Mouse (Mus musculus): Measurements from ENCODE around the gene Fam19a1. TPM values are rescaled to one million over a fixed set of nuclear protein-coding genes. Genes with fewer than 3 reads are reported as not detected.

Gene Fam19a1
- polyA plus RNA-seq, 1 experiment from 2014 or later, result 1.6 TPM

GRCm38 (mm10) chr6:96595201-96595600 is 482.2 kb downstream of the Fam19a1 start:
- 92% methylated on average over 7 of the region's 10 CpGs for WGBS
- no peak overlapping the region for H3K4me3 ChIP-seq
- H3K36me3 ChIP-seq, result no peaks in the 10 kb centered on the region
- no peaks in the 10 kb centered on the region for H3K27me3 ChIP-seq
- H3K9ac ChIP-seq, result no peak overlapping the region
- no peaks in the 10 kb centered on the region for H3K9me3 ChIP-seq
- no peaks in the 10 kb centered on the region for H3K4me1 ChIP-seq
- ATAC-seq (ENCODE audit: borderline replicate concordance, extremely low read depth, low FRiP score, low TSS enrichment), result no peak
- H3K27ac ChIP-seq, result no peak overlapping the region
- no peak overlapping the region for H3K4me2 ChIP-seq

GRCm38 (mm10) chr6:96624196-96624595 is 511.2 kb downstream of the Fam19a1 start:
- no peak overlapping the region for H3K4me3 ChIP-seq
- 59% methylated on average over 1 of the region's 1 CpGs for WGBS
- H3K27ac ChIP-seq, result no peak overlapping the region
- H3K9me3 ChIP-seq, result no peaks in the 10 kb centered on the region
- H3K4me2 ChIP-seq, result no peak overlapping the region
- no peak overlapping the region for H3K9ac ChIP-seq
- no peak; the same call in 1 of the 2 replicates for ATAC-seq (ENCODE audit: borderline replicate concordance, extremely low read depth, low FRiP score, low TSS enrichment)
- H3K36me3 ChIP-seq, result no peaks in the 10 kb centered on the region
- no peaks in the 10 kb centered on the region for H3K27me3 ChIP-seq
- H3K4me1 ChIP-seq, result no peaks in the 10 kb centered on the region

GRCm38 (mm10) chr6:96631518-96631917 is 518.6 kb downstream of the Fam19a1 start:
- WGBS, result 87% methylated on average over 6 of the region's 6 CpGs
- no peaks in the 10 kb centered on the region for H3K36me3 ChIP-seq

GRCm38 (mm10) chr6:96632243-96632642 is 519.3 kb downstream of the Fam19a1 start:
- H3K36me3 ChIP-seq, result no peaks in the 10 kb centered on the region
- H3K9ac ChIP-seq, result no peak overlapping the region
- H3K4me2 ChIP-seq, result no peak overlapping the region
- H3K9me3 ChIP-seq, result no peaks in the 10 kb centered on the region
- H3K27ac ChIP-seq, result no peak overlapping the region
- no peak overlapping the region for H3K4me3 ChIP-seq
- 63% methylated on average over 3 of the region's 3 CpGs for WGBS
- H3K27me3 ChIP-seq, result no peaks in the 10 kb centered on the region
- no peak for ATAC-seq (ENCODE audit: borderline replicate concordance, extremely low read depth, low FRiP score, low TSS enrichment)
- H3K4me1 ChIP-seq, result no peaks in the 10 kb centered on the region

More at GRCm38 (mm10) chr6:96631518-96631917, 518.6 kb downstream of the Fam19a1 start:
- no peak overlapping the region for H3K4me3 ChIP-seq
- no peak overlapping the region for H3K4me2 ChIP-seq
- H3K4me1 ChIP-seq, result no peaks in the 10 kb centered on the region
- no peaks in the 10 kb centered on the region for H3K27me3 ChIP-seq
- no peak for ATAC-seq (ENCODE audit: borderline replicate concordance, extremely low read depth, low FRiP score, low TSS enrichment)
- no peaks in the 10 kb centered on the region for H3K9me3 ChIP-seq
- no peak overlapping the region for H3K9ac ChIP-seq
- no peak overlapping the region for H3K27ac ChIP-seq

- Histone ChIP-seq H3K27ac (peak overlapping the region; percentile 55; the same call in 1 of the 2 replicates), H3K9ac (no peak overlapping the region), H3K4me3 (no peak overlapping the region), H3K36me3 (no peaks in the 10 kb centered on the region), H3K4me1 (no peaks in the 10 kb centered on the region), H3K27me3 (no peaks in the 10 kb centered on the region), H3K9me3 (no peaks in the 10 kb centered on the region), H3K4me2 (no peak overlapping the region)
- WGBS, result 26% methylated on average over 2 of the region's 2 CpGs
- ATAC-seq (ENCODE audit: borderline replicate concordance, extremely low read depth, low FRiP score, low TSS enrichment), result peak; percentile 94
These were observed 522.7 kb downstream of the Fam19a1 start for GRCm38 (mm10) chr6:96635663-96636062.

- H3K9me3 ChIP-seq, result no peaks in the 10 kb centered on the region
- H3K4me1 ChIP-seq, result no peaks in the 10 kb centered on the region
- H3K4me2 ChIP-seq, result no peak overlapping the region
- no peak overlapping the region for H3K27ac ChIP-seq
- 87% methylated on average over 2 of the region's 2 CpGs for WGBS
- no peak overlapping the region for H3K9ac ChIP-seq
- no peaks in the 10 kb centered on the region for H3K36me3 ChIP-seq
- no peaks in the 10 kb centered on the region for H3K27me3 ChIP-seq
- no peak overlapping the region for H3K4me3 ChIP-seq
- ATAC-seq (ENCODE audit: borderline replicate concordance, extremely low read depth, low FRiP score, low TSS enrichment), result no peak
These were observed 535.8 kb downstream of the Fam19a1 start for GRCm38 (mm10) chr6:96648742-96649141.

GRCm38 (mm10) chr6:96649267-96649666 is 536.3 kb downstream of the Fam19a1 start:
- ATAC-seq (ENCODE audit: borderline replicate concordance, extremely low read depth, low FRiP score, low TSS enrichment), result no peak
- Histone ChIP-seq H3K9ac (no peak overlapping the region), H3K4me3 (no peak overlapping the region), H3K27me3 (no peaks in the 10 kb centered on the region), H3K4me1 (no peaks in the 10 kb centered on the region), H3K9me3 (no peaks in the 10 kb centered on the region), H3K27ac (no peak overlapping the region), H3K36me3 (no peaks in the 10 kb centered on the region), H3K4me2 (no peak overlapping the region)
- 45% methylated on average over 5 of the region's 5 CpGs for WGBS

GRCm38 (mm10) chr6:96666311-96666710 is 553.4 kb downstream of the Fam19a1 start:
- H3K4me1 ChIP-seq, result no peaks in the 10 kb centered on the region
- no peak overlapping the region for H3K9ac ChIP-seq
- H3K4me2 ChIP-seq, result no peak overlapping the region
- H3K27ac ChIP-seq, result no peak overlapping the region
- no peak overlapping the region for H3K4me3 ChIP-seq
- no peak for ATAC-seq (ENCODE audit: borderline replicate concordance, extremely low read depth, low FRiP score, low TSS enrichment)
- H3K36me3 ChIP-seq, result no peaks in the 10 kb centered on the region
- no peaks in the 10 kb centered on the region for H3K27me3 ChIP-seq
- H3K9me3 ChIP-seq, result no peaks in the 10 kb centered on the region
- 39% methylated on average over 1 of the region's 1 CpGs for WGBS

GRCm38 (mm10) chr6:96677813-96678212 is 564.9 kb downstream of the Fam19a1 start:
- ATAC-seq (ENCODE audit: borderline replicate concordance, extremely low read depth, low FRiP score, low TSS enrichment), result no peak
- Histone ChIP-seq H3K9ac (no peak overlapping the region), H3K4me3 (no peak overlapping the region), H3K27ac (no peak overlapping the region), H3K27me3 (no peaks in the 10 kb centered on the region), H3K9me3 (no peaks in the 10 kb centered on the region), H3K36me3 (no peaks in the 10 kb centered on the region), H3K4me2 (no peak overlapping the region), H3K4me1 (no peaks in the 10 kb centered on the region)
- 65% methylated on average over 3 of the region's 3 CpGs for WGBS

Other genes with a start within 250 kb of the Fam19a1 start
- not detected in 2 replicates for gene 1700123L14Rik, start 53.1 kb downstream of the Fam19a1 start, polyA plus RNA-seq (2015; fragmentation: Nextera tagmentation; extraction: Ambion mirVana)